Mouse (Mus musculus) midbrain, postnatal 0 days (tissue): ENCODE measurements around the gene Ptprn2. TPM values are rescaled to one million over a fixed set of nuclear protein-coding genes. Genes with fewer than 3 reads are reported as not detected.
A peak's percentile ranks its signal among the peaks of the same experiment; 100 is the strongest.

Experiments used
- ATAC-seq: fragments of 200-750 bp; cut with Nextera tagmentation; 2 replicates; pipeline ENCODE4 v1.8.0; 2017; ENCODE audit warnings: moderate number of reproducible peaks, mild to moderate bottlenecking, moderate TSS enrichment, moderate library complexity; ENCODE audit not compliant: low FRiP score
- DNase-seq: peaks from one replicate; pipeline ENCODE4 v3.0.0-alpha.2; 2015; ENCODE audit warnings: low spot score
- H3K27ac ChIP-seq: fragments of 300-500 bp; sonication (generic); 2 replicates; pipeline ENCODE4 v1.5.1; 2014; ENCODE audit warnings: low read depth, mild to moderate bottlenecking, low read length, mixed read lengths
- H3K27me3 ChIP-seq: fragments of 300-500 bp; sonication (generic); 2 replicates; pipeline ENCODE4 v1.6.1; 2014; ENCODE audit warnings: low read length, control low read depth, mixed read lengths; ENCODE audit not compliant: insufficient read depth
- H3K36me3 ChIP-seq: fragments of 300-500 bp; sonication (generic); 2 replicates; pipeline ENCODE4 v1.6.1; 2014; ENCODE audit warnings: low read length, control low read depth, mixed read lengths; ENCODE audit not compliant: insufficient read depth
- H3K4me1 ChIP-seq: fragments of 300-500 bp; sonication (generic); 2 replicates; pipeline ENCODE4 v1.6.1; 2014; ENCODE audit warnings: mild to moderate bottlenecking, control low read depth, antibody characterized with exemption, low read length, mixed read lengths; ENCODE audit not compliant: insufficient read depth
- H3K4me2 ChIP-seq: fragments of 300-500 bp; sonication (generic); 2 replicates; pipeline ENCODE4 v1.6.1; 2014; ENCODE audit warnings: low read depth, mild to moderate bottlenecking, low read length, mixed read lengths; ENCODE audit not compliant: poor library complexity, severe bottlenecking
- H3K4me3 ChIP-seq: fragments of 300-500 bp; sonication (generic); 2 replicates; pipeline ENCODE4 v1.5.1; 2014; ENCODE audit warnings: low read depth, mild to moderate bottlenecking, low read length, moderate library complexity
- H3K9ac ChIP-seq: fragments of 300-500 bp; sonication (generic); replicated peaks from 2 replicates; pipeline ENCODE4 v1.6.1; 2014; ENCODE audit warnings: mild to moderate bottlenecking, low read length, moderate library complexity, mixed read lengths; ENCODE audit not compliant: poor library complexity, severe bottlenecking
- H3K9me3 ChIP-seq: fragments of 300-500 bp; sonication (generic); 2 replicates; pipeline ENCODE4 v1.6.1; 2016; ENCODE audit warnings: low read length, control low read depth
- CTCF ChIP-seq: IDR thresholded peaks from 2 replicates; pipeline ENCODE4 v1.5.1; 2016; ENCODE audit warnings: antibody characterized with exemption, mild to moderate bottlenecking
- WGBS: fragments of 180-500 bp; shearing (Covaris S2); extraction: QIAGEN DNeasy Blood & Tissue Kit; methylation state at CpG from one replicate; pipeline ENCODE4 v1.1.7; 2014; 5-methylcytosine and 5-hydroxymethylcytosine counted together
- polyA plus RNA-seq: library from polyadenylated mRNA; unstranded; fragments of >200 nt; fragmentation: Nextera tagmentation; extraction: Ambion mirVana; gene quantifications from 2 replicates; pipeline ENCODE4 v1.2.1, GENCODE M21; 2015
- total RNA-seq: library from RNA; depleted of rRNA; stranded (reverse); fragments of >200 nt; gene quantifications from 2 replicates; pipeline ENCODE4 v1.2.3, GENCODE M21; 2014

Gene Ptprn2
- total and polyA plus RNA-seq, 2 experiments from 2014 or later, result 22.2 to 110 TPM

DNA sequence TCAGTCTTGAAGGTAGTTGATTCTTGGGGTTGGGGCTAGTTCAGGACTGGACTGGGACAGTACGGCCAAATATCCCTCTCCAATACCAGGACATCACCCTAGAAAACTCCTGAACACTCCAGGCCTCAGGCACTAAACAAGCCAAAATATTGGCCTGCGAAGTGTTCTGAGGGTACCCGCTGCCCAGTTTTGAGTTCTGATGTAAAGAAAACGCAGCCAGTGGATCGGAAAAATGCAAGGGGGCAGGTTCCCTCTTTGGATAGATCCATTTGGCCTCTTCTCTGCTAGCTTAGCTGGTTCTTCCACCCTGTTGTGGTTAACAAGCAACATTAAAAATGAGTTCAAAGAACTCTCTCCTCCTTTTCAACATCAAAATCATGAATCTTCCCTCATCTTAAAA is 670.7 kb downstream of the Ptprn2 start:
- Histone ChIP-seq H3K36me3 (no peaks in the 10 kb centered on the region), H3K27ac (peak overlapping the region; percentile 98), H3K27me3 (no peaks in the 10 kb centered on the region), H3K4me3 (peak overlapping the region; percentile 74), H3K4me2 (peak overlapping the region; percentile 88), H3K9ac (peak overlapping the region; percentile 92), H3K9me3 (no peaks in the 10 kb centered on the region), H3K4me1 (peaks cover 26% of the 10 kb centered on the region)
- no peak for TF ChIP-seq CTCF
- no peak for ATAC-seq
- no peak for DNase-seq
- 7% methylated on average over 5 of the region's 5 CpGs for WGBS

DNA sequence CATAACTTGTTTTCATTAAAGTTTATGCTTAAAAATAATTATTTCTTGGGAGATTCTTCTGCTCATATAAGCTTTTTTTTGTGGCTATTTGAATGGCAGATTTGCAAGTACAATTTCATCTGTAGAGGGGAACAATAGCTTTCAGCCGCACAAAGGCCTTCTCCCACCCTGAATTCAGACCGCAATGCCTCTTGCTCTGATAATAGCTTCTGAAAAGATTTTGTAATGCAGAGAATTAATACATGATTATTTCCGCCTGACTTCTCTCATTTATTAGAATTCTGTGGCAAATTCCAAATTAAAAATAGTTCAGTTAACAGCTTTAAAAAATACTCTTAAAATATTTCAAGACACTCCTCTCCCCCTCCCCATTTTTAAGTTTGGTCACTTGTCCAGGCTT is 671.3 kb downstream of the Ptprn2 start:
- no peak for ATAC-seq
- Histone ChIP-seq H3K27me3 (no peaks in the 10 kb centered on the region), H3K27ac (peak overlapping the region; percentile 80), H3K4me2 (peak overlapping the region; percentile 88), H3K36me3 (no peaks in the 10 kb centered on the region), H3K4me1 (peaks cover 26% of the 10 kb centered on the region), H3K9ac (peak overlapping the region; percentile 42), H3K4me3 (peak overlapping the region; percentile 74), H3K9me3 (no peaks in the 10 kb centered on the region)
- TF ChIP-seq CTCF, result no peak
- 12% methylated on average over 3 of the region's 3 CpGs for WGBS
- DNase-seq, result no peak

DNA sequence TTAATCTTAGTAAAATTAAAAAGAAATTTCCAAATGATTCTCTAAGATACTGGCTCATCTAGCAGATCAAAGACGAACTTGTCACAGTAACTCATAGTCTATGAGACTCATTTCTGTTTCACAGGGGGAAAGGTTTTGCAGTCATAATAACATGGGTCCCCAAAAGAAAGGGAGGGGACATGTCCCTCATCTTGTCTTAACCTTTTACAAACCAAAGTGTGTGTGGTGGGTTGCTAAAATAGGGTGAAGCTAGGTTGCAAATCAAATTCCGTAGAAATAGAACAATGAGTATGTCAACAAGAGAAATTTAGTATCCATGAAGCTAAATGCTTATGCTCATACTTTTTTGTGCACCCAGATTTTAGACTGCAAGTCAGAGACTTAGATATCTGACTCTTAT is 671.7 kb downstream of the Ptprn2 start:
- peak overlapping the region; percentile 88 for H3K4me2 ChIP-seq
- peak overlapping the region; percentile 80 for H3K27ac ChIP-seq
- peak overlapping the region; percentile 74 for H3K4me3 ChIP-seq
- peak overlapping the region; percentile 50 for H3K9ac ChIP-seq
- TF ChIP-seq CTCF, result no peak
- ATAC-seq, result no peak
- no peaks in the 10 kb centered on the region for H3K27me3 ChIP-seq
- WGBS, result 17% methylated on average over 2 of the region's 2 CpGs
- no peak for DNase-seq
- peaks cover 26% of the 10 kb centered on the region for H3K4me1 ChIP-seq
- 0 out of 2 replicates have a peak, but pooled peaks cover 4% of the 10 kb centered on the region for H3K36me3 ChIP-seq
- no peaks in the 10 kb centered on the region for H3K9me3 ChIP-seq

DNA sequence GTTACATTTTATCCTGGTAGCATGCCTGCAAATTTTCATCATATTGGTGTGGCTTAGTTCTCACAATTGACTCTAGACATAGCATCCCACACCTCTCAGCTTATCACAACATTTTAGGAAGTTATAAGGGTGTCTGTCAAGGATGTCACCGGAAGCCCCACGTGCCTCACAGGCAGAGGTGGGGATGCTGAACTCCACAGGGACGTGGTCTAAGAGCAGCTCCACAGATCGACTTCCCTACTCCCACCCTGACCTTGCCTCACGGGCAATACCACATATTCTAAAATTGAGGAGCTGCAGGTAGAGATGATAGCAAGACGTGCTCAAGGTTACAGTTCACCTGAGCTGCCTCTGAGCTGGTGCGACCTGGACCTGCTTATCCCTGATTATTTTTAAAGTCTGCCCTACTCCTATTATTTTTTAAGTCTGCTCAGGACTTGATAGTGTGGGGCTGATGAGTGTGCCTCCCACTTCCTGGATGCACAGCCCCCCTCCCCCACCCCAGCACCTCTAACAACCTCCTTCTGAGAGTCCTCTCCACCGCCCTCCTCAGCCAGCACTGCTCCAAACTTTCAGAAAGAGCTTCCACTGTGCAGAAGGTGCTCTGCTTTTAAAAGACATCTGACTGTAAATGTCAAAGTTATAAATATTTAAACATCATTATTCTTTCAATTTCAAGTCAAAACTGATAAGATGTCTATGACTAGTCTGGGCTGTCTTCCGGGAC is 672.3 kb downstream of the Ptprn2 start:
- Histone ChIP-seq H3K4me2 (peak overlapping the region; percentile 88), H3K27me3 (no peaks in the 10 kb centered on the region), H3K4me1 (peaks cover 22% of the 10 kb centered on the region), H3K9ac (peak overlapping the region; percentile 50), H3K9me3 (no peaks in the 10 kb centered on the region), H3K36me3 (peaks cover 4% of the 10 kb centered on the region; the same call in 1 of the 2 replicates), H3K4me3 (peak overlapping the region; percentile 74), H3K27ac (peak overlapping the region; percentile 80)
- no peak for TF ChIP-seq CTCF
- no peak for DNase-seq
- 6% methylated on average over 9 of the region's 9 CpGs for WGBS
- no peak for ATAC-seq

DNA sequence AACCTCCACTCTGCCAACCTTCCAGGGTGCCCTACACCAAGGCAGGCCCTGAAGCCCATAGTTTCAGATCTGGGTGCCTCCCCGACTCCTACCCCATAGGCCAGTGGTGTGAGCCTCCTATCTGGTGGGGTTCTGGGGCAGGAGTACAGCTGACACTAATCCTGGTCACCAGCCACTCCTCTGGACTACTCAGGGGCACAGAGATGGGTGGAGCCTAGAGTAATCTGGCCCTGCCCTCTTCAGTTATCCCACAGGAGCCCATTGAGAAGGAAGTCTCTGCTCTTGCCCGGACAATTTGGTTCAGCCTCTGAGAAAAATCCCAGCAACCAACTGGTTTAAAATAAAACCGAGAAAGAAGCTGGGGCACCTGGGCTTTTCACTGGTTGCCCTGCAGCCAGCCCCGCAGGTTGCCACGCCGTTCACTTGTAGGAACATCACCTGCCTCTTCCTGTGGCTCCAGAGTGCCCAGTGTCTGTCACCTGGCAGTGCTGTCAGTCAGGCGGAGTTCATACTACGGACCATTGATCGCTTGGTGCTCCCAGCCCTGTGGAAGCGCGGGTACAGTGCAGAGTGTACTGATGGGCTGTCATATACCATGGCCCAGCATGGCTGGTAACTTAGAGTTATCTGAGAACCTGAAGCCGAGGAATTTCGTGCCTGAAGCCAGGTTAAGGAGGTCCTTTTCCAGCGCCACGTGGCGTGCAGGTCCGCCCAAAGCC is 673.6 kb downstream of the Ptprn2 start:
- H3K27ac ChIP-seq, result peak overlapping the region; percentile 80
- 18% methylated on average over 17 of the region's 17 CpGs for WGBS
- H3K4me3 ChIP-seq, result peak overlapping the region; percentile 74

More for the DNA sequence above, 673.6 kb downstream of the Ptprn2 start:
- H3K9me3 ChIP-seq, result no peaks in the 10 kb centered on the region
- DNase-seq, result no peak
- ATAC-seq, result no peak
- TF ChIP-seq CTCF, result no peak
- H3K9ac ChIP-seq, result peak overlapping the region; percentile 20
- H3K4me2 ChIP-seq, result peak overlapping the region; percentile 88
- peaks cover 4% of the 10 kb centered on the region; the same call in 1 of the 2 replicates for H3K36me3 ChIP-seq
- peaks cover 20% of the 10 kb centered on the region for H3K4me1 ChIP-seq
- no peaks in the 10 kb centered on the region for H3K27me3 ChIP-seq
